Mouse (Mus musculus) spleen, adult 18-20 months (tissue): ENCODE measurements at regions not wholly inside any gene's neighbourhood (a gene's known extent, or its start where the extent isn't known, plus 50 kb on each side); places are given as distances from the start of the nearest gene placed in this dataset.

Source experiments
- DNase-seq, 2 experiments: peaks; one replicate each; pipeline ENCODE4 v3.0.0; 2022; ENCODE audit warnings: mixed read lengths in 2 of 2

GRCm38 (mm10) chr16:30005124-30005523 is 59.1 kb upstream of the Hes1 start:
- DNase-seq, result no peak

GRCm38 (mm10) chr16:30006826-30007225 is 57.4 kb upstream of the Hes1 start:
- no peak for DNase-seq

- DNase-seq, result peak; percentile 55 to 70
Measured at GRCm38 (mm10) chr16:30008451-30009357, 55.5 kb upstream of the Hes1 start.

GRCm38 (mm10) chr16:30009521-30010186 is 54.5 kb upstream of the Hes1 start:
- DNase-seq, result no peak

- DNase-seq, result no peak
Measured at GRCm38 (mm10) chr16:30013123-30013522, 51.1 kb upstream of the Hes1 start.

GRCm38 (mm10) chr16:30013943-30014342 is 50.2 kb upstream of the Hes1 start:
- no peak for DNase-seq
